Mouse (Mus musculus) heart, postnatal 0 days (tissue): ENCODE data around the gene Mtif3. TPM values are rescaled to one million over a fixed set of nuclear protein-coding genes. Genes with fewer than 3 reads are reported as not detected.

Source experiments
- ATAC-seq: fragments of 200-750 bp; cut with Nextera tagmentation; 2 replicates; pipeline ENCODE4 v1.8.0; 2017; ENCODE audit warnings: low read depth, moderate number of reproducible peaks, moderate library complexity; ENCODE audit not compliant: insufficient read depth
- DNase-seq: peaks from one replicate; pipeline ENCODE4 v3.0.0-alpha.2; 2016; ENCODE audit warnings: low spot score
- H3K27ac ChIP-seq: fragments of 300-500 bp; sonication (generic); 2 replicates; pipeline ENCODE4 v1.5.1; 2014; ENCODE audit warnings: low read depth, mild to moderate bottlenecking
- H3K27me3 ChIP-seq: fragments of 300-500 bp; sonication (generic); 2 replicates; pipeline ENCODE4 v1.6.1; 2014; ENCODE audit warnings: low read length, mixed read lengths; ENCODE audit not compliant: control insufficient read depth, insufficient read depth
- H3K36me3 ChIP-seq: fragments of 300-500 bp; sonication (generic); replicated peaks from 2 replicates; pipeline ENCODE4 v1.6.1; 2014; ENCODE audit warnings: low read length, mixed read lengths; ENCODE audit not compliant: control insufficient read depth, insufficient read depth
- H3K4me1 ChIP-seq: fragments of 300-500 bp; sonication (generic); 2 replicates; pipeline ENCODE4 v1.6.1; 2014; ENCODE audit warnings: antibody characterized with exemption; ENCODE audit not compliant: control insufficient read depth, insufficient read depth
- H3K4me2 ChIP-seq: fragments of 300-500 bp; sonication (generic); 2 replicates; pipeline ENCODE4 v1.6.1; 2014; ENCODE audit warnings: low read depth, mild to moderate bottlenecking, low read length, moderate library complexity
- H3K4me3 ChIP-seq: fragments of 300-500 bp; sonication (generic); 2 replicates; pipeline ENCODE4 v1.5.1; 2014; ENCODE audit warnings: low read depth, low read length
- H3K9ac ChIP-seq: fragments of 300-500 bp; sonication (generic); replicated peaks from 2 replicates; pipeline ENCODE4 v1.6.1; 2014; ENCODE audit warnings: low read depth, low read length, mixed read lengths
- H3K9me3 ChIP-seq: fragments of 300-500 bp; sonication (generic); replicated peaks from 2 replicates; pipeline ENCODE4 v1.6.1; 2016; ENCODE audit warnings: low read length; ENCODE audit not compliant: control insufficient read depth
- CTCF ChIP-seq: IDR thresholded peaks from 2 replicates; pipeline ENCODE4 v1.5.1; 2016; ENCODE audit warnings: antibody characterized with exemption, control low read depth, low read depth
- EP300 ChIP-seq: IDR thresholded peaks from 2 replicates; pipeline ENCODE4 v1.6.1; 2016; ENCODE audit warnings: antibody characterized with exemption, low read depth
- WGBS: fragments of 180-500 bp; shearing (Covaris S2); extraction: QIAGEN DNeasy Blood & Tissue Kit; methylation state at CpG from one replicate; pipeline ENCODE4 v1.1.7; 2014; 5-methylcytosine and 5-hydroxymethylcytosine counted together
- polyA plus RNA-seq: library from polyadenylated mRNA; unstranded; fragments of >200 nt; fragmentation: Nextera tagmentation; extraction: Ambion mirVana; gene quantifications from 2 replicates; pipeline ENCODE4 v1.2.1, GENCODE M21; 2015
- total RNA-seq: library from RNA; depleted of rRNA; stranded (reverse); fragments of >200 nt; gene quantifications from 2 replicates; pipeline ENCODE4 v1.2.3, GENCODE M21; 2014; ENCODE audit warnings: low replicate concordance; rRNA removed

The Mtif3 gene
- total and polyA plus RNA-seq, 2 experiments from 2014 or later, result 4.2 to 21.2 TPM

DNA sequence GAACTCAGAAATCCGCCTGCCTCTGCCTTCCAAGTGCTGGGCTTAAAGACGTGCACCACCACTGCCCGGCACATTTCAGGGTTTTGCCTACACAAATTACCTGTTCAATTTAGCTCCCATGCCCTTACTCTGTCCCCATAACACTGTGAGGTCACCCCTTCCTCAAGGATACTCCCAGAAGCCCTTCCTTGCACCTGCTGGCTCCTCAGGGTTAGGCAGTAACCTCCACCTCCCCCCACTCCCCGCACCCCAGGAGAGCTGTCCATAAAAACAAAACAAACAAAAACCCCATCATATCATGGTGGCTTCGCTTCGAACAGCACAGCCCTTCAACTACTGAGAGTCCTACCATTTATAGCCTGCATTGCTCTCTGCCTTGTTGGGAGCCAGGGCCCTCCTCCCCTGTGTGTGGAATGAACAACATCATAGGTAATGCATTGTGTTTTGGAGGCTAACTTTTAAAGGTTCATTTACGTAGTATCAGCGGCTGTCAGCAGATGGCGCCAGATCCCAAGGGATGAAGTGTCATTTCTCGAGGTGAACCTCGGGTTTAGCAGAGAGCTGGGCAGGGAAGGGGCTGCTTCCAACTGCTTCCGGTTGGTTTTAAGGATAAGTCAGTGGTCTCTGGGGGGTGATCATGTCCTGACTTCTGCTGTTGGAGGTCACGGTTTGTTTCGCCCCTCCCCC, 58.0 kb downstream of the Mtif3 start:
- H3K4me3 ChIP-seq, result no peak overlapping the region
- no peak overlapping the region for H3K9ac ChIP-seq
- TF ChIP-seq EP300 (no peak), CTCF (peak; percentile 86)
- H3K9me3 ChIP-seq, result no peaks in the 10 kb centered on the region
- no peak overlapping the region for H3K4me2 ChIP-seq
- no peak overlapping the region for H3K27ac ChIP-seq
- DNase-seq (peak; percentile 42), ATAC-seq (no peak)
- H3K36me3 ChIP-seq, result no peaks in the 10 kb centered on the region
- no peaks in the 10 kb centered on the region for H3K4me1 ChIP-seq
- H3K27me3 ChIP-seq, result no peaks in the 10 kb centered on the region
- 22% methylated on average over 14 of the region's 14 CpGs for WGBS

DNA sequence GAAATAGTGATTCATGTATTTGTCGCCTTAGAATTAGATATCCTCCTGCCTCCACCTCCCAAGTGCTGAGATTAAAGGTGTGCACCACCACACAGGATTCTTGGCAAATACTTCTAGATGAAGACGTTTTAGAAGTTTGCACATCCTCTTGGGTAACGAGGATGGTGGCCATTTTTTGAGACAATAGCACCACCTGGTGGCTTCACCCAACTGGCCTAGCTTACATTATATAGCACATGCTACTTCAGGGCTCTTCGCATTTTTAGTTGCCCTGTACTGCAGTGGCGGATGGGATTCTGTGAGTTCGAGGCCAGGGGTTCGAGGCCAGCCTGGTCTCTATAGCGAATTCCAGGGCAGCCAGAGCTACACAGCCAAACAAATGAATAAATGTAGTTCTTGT, 59.2 kb downstream of the Mtif3 start:
- no peak overlapping the region for H3K27ac ChIP-seq
- WGBS, result 27% methylated on average over 8 of the region's 8 CpGs
- no peaks in the 10 kb centered on the region for H3K36me3 ChIP-seq
- peak; percentile 44 for DNase-seq
- no peaks in the 10 kb centered on the region for H3K4me1 ChIP-seq
- no peaks in the 10 kb centered on the region for H3K27me3 ChIP-seq
- ATAC-seq, result peak; percentile 66
- H3K9ac ChIP-seq, result no peak overlapping the region
- H3K4me2 ChIP-seq, result no peak overlapping the region
- no peaks in the 10 kb centered on the region for H3K9me3 ChIP-seq
- TF ChIP-seq EP300, result no peak
- TF ChIP-seq CTCF, result peak; percentile 85
- H3K4me3 ChIP-seq, result no peak overlapping the region

Other genes with a start within 250 kb of the Mtif3 start
- gene Usp12, start 168.8 kb downstream of the Mtif3 start, total RNA-seq, result 6.1 and 7.0 TPM in 2 replicates
- 5.6 and 6.7 TPM in 2 replicates for gene Usp12, start 168.8 kb downstream of the Mtif3 start, polyA plus RNA-seq
- gene Rpl21, start 130.9 kb downstream of the Mtif3 start, total RNA-seq, result 150 and 153 TPM in 2 replicates
- gene Rpl21, start 130.9 kb downstream of the Mtif3 start, polyA plus RNA-seq, result 265 and 289 TPM in 2 replicates
- 7.9 and 18.8 TPM in 2 replicates for gene Rasl11a, start 118.7 kb downstream of the Mtif3 start, total RNA-seq
- gene Rasl11a, start 118.7 kb downstream of the Mtif3 start, polyA plus RNA-seq, result 7.7 and 8.5 TPM in 2 replicates
- 41.8 and 52.4 TPM in 2 replicates for gene Gtf3a, start 15.1 kb downstream of the Mtif3 start, total RNA-seq
- gene Gtf3a, start 15.1 kb downstream of the Mtif3 start, polyA plus RNA-seq, result 57.4 and 57.6 TPM in 2 replicates
- 18.0 and 22.6 TPM in 2 replicates for gene Lnx2, start 112.8 kb upstream of the Mtif3 start, total RNA-seq
- 6.2 and 6.5 TPM in 2 replicates for gene Lnx2, start 112.8 kb upstream of the Mtif3 start, polyA plus RNA-seq
- 53.8 and 56.9 TPM in 2 replicates for gene Polr1d, start 113.2 kb upstream of the Mtif3 start, total RNA-seq
- gene Polr1d, start 113.2 kb upstream of the Mtif3 start, polyA plus RNA-seq, result 85.0 and 89.1 TPM in 2 replicates
- not detected in 2 replicates for gene Gsx1, start 224.9 kb upstream of the Mtif3 start, total RNA-seq
- not detected in 2 replicates for gene Gsx1, start 224.9 kb upstream of the Mtif3 start, polyA plus RNA-seq